Mouse (Mus musculus) bone marrow macrophage, adult 2 months (primary cell): ENCODE data around the gene Matn1. TPM values are rescaled to one million over a fixed set of nuclear protein-coding genes. Genes with fewer than 3 reads are reported as not detected.

Experiments
- H3K27ac ChIP-seq: 2 replicates; pipeline ENCODE4 v1.5.1; 2012; ENCODE audit warnings: low read depth, low read length; ENCODE audit not compliant: insufficient read depth
- H3K4me1 ChIP-seq: 2 replicates; pipeline ENCODE4 v1.6.1; 2012; ENCODE audit warnings: low read length; ENCODE audit not compliant: control insufficient read depth, insufficient read depth
- H3K4me3 ChIP-seq: 2 replicates; pipeline ENCODE4 v1.5.1; 2012; ENCODE audit warnings: mild to moderate bottlenecking, low read length, moderate library complexity; ENCODE audit not compliant: insufficient read depth
- CTCF ChIP-seq: IDR thresholded peaks from 2 replicates; pipeline ENCODE4 v1.5.1; 2012; ENCODE audit warnings: low read depth, mild to moderate bottlenecking, low read length, moderate library complexity
- POLR2A ChIP-seq: IDR thresholded peaks from 2 replicates; pipeline ENCODE4 v1.6.1; 2012; ENCODE audit warnings: mild to moderate bottlenecking, low read depth, low read length, borderline replicate concordance
- polyA plus RNA-seq: library from polyadenylated mRNA; stranded (reverse); fragments of >200 nt; gene quantifications from 2 replicates; pipeline ENCODE4 v1.2.4, GENCODE M21; 2012; ENCODE audit not compliant: missing spikeins, insufficient read depth, insufficient read length

Matn1 gene
- polyA plus RNA-seq, 1 experiment = 0.46 TPM

DNA sequence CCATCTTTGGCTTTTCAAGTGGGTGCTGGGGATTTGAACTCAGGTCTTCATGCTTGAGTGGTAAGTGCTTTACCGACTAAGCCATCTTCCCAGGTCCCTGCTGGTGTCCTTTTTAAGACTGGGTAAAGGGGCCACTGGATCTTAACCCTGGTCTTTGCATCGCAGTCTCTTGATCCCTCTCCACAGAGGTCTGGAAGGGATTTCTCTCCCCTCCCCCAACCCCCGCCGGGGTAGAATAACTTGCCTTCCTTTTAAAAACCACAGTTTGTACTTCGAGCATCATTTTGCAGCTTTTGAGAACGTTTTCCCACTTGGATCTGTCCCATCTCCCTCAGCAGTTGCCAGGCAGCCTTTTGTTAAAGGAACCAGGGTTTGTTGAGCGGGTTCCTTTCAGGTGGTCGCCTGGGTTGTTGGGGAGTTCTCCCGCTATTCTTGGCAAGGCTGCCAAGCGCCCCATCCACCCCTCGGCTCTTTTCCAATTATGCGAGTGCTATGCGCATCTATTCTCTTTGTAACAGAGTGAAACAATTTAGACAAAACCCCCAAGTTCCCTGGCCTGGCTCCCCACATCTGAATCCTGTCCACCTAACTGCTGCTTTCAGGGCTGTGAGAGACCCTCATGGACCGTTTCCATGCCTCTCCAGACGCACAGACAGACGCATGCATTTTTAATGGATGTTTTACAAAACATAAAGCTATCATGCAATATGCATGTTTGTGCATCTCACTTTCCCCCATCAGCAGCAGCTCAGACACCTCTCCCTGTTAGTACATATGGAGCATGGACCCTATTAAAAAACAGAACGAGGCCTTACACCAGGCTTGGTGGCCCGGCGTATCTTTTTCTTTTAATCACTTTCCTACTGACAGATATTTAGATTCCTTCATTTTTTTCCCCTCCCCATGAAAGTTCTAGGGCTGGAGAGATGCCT, 29.4 kb downstream of the Matn1 start:
- no peaks in the 10 kb centered on the region for H3K4me1 ChIP-seq
- H3K27ac ChIP-seq = no peak overlapping the region
- TF ChIP-seq CTCF (no peak), POLR2A (no peak)
- no peak overlapping the region for H3K4me3 ChIP-seq

DNA sequence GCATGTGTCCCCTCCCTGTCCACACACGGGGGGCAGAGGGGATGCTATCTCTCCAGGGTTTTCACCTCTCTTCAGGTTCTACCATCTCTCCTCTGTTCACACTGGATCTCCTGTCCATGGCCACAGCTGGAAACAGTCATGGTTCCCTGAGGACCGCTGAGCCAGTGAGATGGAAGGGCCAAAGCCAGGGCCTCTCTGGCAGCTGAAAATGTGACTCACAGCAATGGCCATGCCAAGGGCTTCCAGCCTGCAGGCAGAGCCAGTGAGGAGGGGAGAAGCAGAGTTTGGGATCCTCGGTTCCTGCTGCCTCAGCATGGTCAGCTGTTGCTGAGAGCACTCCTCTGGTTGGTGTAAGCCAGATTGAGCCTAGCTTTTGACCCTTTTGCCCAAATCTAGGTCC, 34.8 kb downstream of the Matn1 start:
- Histone ChIP-seq H3K27ac (no peak overlapping the region), H3K4me1 (no peaks in the 10 kb centered on the region), H3K4me3 (no peak overlapping the region)
- no peak for TF ChIP-seq POLR2A

GRCm38 (mm10) chr4:130984416-130985182, 40.4 kb downstream of the Matn1 start:
- no peak overlapping the region for H3K27ac ChIP-seq
- TF ChIP-seq POLR2A = no peak
- no peak for TF ChIP-seq CTCF
- no peaks in the 10 kb centered on the region for H3K4me1 ChIP-seq
- no peak overlapping the region for H3K4me3 ChIP-seq

- TF ChIP-seq CTCF (no peak), POLR2A (no peak)
- H3K4me1 ChIP-seq = no peaks in the 10 kb centered on the region
- no peak overlapping the region for H3K27ac ChIP-seq
- no peak overlapping the region for H3K4me3 ChIP-seq
Observed at GRCm38 (mm10) chr4:130987046-130987445, 42.9 kb downstream of the Matn1 start.

DNA sequence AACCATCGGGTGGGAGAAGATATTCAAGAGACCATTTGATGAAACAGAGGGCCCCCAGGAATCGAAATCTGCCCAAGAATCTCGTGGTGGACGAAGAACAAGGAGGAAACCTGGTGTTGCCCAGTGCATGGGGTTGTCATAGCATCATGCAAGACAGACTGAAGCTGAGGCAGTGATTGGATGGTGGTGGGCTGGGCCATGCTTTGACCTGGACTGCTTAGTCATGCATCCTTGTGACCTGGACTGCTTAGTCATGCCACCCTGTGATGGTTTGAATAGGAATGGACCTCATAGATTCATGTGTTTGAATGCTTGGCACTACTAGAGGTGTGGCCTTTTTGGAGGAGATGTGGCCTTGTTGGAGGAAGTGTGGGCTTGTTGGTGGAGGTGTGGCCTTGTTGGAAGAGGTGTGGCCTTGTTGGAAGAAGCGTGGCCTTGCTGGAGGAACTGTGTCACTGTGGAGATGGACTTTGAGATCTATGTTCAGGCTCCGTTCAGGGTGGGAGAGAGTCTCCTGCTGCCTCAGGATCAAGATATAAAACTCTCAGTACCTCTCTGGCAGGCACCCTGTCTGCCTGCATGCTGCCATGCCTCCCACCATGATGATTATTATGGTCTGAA, 44.1 kb downstream of the Matn1 start:
- Histone ChIP-seq H3K4me1 (no peaks in the 10 kb centered on the region), H3K27ac (no peak overlapping the region), H3K4me3 (no peak overlapping the region)
- TF ChIP-seq CTCF (no peak), POLR2A (no peak)

- TF ChIP-seq POLR2A (no peak), CTCF (no peak)
- H3K4me1 ChIP-seq = no peaks in the 10 kb centered on the region
- H3K4me3 ChIP-seq = no peak overlapping the region
- no peak overlapping the region for H3K27ac ChIP-seq
Observed at GRCm38 (mm10) chr4:130989146-130989545, 45.0 kb downstream of the Matn1 start.

DNA sequence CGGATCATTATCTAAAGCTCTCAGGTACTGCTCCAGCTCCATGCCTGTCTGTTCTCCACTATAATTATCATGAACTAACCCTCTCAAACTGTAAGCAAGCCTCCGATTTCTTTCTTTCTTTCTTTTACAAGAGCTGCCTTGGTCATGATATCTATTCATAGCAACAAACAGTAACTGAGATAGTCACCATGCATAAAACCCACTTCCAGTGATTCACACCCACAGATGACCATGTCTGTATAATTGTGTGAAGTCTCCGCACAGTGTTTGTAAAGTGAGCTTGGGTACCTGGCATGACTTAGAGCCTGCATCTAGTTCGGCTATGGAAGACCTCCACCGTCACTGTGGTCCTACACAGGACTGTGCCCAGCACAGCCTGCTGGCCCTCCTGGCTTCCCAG, 46.8 kb downstream of the Matn1 start:
- Histone ChIP-seq H3K27ac (no peak overlapping the region), H3K4me3 (no peak overlapping the region), H3K4me1 (no peaks in the 10 kb centered on the region)
- no peak for TF ChIP-seq POLR2A
- no peak for TF ChIP-seq CTCF

GRCm38 (mm10) chr4:130994556-130994955, 50.4 kb downstream of the Matn1 start:
- Histone ChIP-seq H3K27ac (no peak overlapping the region), H3K4me3 (no peak overlapping the region), H3K4me1 (no peaks in the 10 kb centered on the region)
- TF ChIP-seq POLR2A (no peak), CTCF (no peak)

GRCm38 (mm10) chr4:130999744-131000527, 55.8 kb downstream of the Matn1 start:
- Histone ChIP-seq H3K27ac (no peak overlapping the region), H3K4me1 (no peaks in the 10 kb centered on the region), H3K4me3 (no peak overlapping the region)
- TF ChIP-seq POLR2A (no peak), CTCF (no peak)
